Mouse (Mus musculus) spleen, adult 2 months (tissue): Measurements from ENCODE around the gene Hand2. TPM values are rescaled to one million over a fixed set of nuclear protein-coding genes. Genes with fewer than 3 reads are reported as not detected.

Source experiments
- DNase-seq, 2 experiments: peaks; one replicate each; pipeline versions ENCODE4 v3.0.0 to v3.0.0-alpha.2; 2012 to 2021; ENCODE audit warnings: low spot score in 2 of 2, low read depth in 1 of 2
- H3K27ac ChIP-seq: fragments of 200-500 bp; 2 replicates; pipeline ENCODE4 v1.5.1; 2012; ENCODE audit warnings: low read length, inconsistent platforms; ENCODE audit not compliant: insufficient read depth
- H3K27me3 ChIP-seq: fragments of 200-500 bp; 2 replicates; pipeline ENCODE4 v1.6.1; 2012; ENCODE audit warnings: mild to moderate bottlenecking, moderate library complexity, low read length, inconsistent platforms; ENCODE audit not compliant: control insufficient read depth, insufficient read depth
- H3K36me3 ChIP-seq: fragments of 200-500 bp; 2 replicates; pipeline ENCODE4 v1.6.1; 2012; ENCODE audit warnings: mild to moderate bottlenecking, low read length, inconsistent platforms; ENCODE audit not compliant: control insufficient read depth, insufficient read depth
- H3K4me1 ChIP-seq: fragments of 200-500 bp; 2 replicates; pipeline ENCODE4 v1.6.1; 2011; ENCODE audit warnings: inconsistent platforms; ENCODE audit not compliant: control insufficient read depth, insufficient read depth, insufficient read length
- H3K4me3 ChIP-seq: fragments of 200-500 bp; 2 replicates; pipeline ENCODE4 v1.5.1; 2011; ENCODE audit warnings: mild to moderate bottlenecking, inconsistent platforms; ENCODE audit not compliant: insufficient read depth, insufficient read length; ENCODE audit errors: extremely low read depth
- CTCF ChIP-seq: fragments of 200-500 bp; IDR thresholded peaks from 2 replicates; pipeline ENCODE4 v1.5.1; 2011; ENCODE audit warnings: mild to moderate bottlenecking, inconsistent platforms; ENCODE audit not compliant: insufficient read depth, insufficient read length, insufficient replicate concordance; ENCODE audit errors: extremely low read depth
- POLR2A ChIP-seq: fragments of 200-500 bp; IDR thresholded peaks from 2 replicates; pipeline ENCODE4 v1.6.1; 2011; ENCODE audit warnings: low read depth, low read length, inconsistent platforms
- WGBS: fragments of 180-500 bp; shearing (Covaris S2); methylation state at CpG from one replicate; pipeline ENCODE4 v1.1.7; 2018; 5-methylcytosine and 5-hydroxymethylcytosine counted together
- polyA plus RNA-seq: library from polyadenylated mRNA; depleted of rRNA; stranded (reverse); fragments of >200 nt; gene quantifications from 2 replicates; pipeline ENCODE4 v1.2.3, GENCODE M21; 2012

Gene Hand2
- polyA plus RNA-seq, 1 experiment = 0.79 TPM

DNA sequence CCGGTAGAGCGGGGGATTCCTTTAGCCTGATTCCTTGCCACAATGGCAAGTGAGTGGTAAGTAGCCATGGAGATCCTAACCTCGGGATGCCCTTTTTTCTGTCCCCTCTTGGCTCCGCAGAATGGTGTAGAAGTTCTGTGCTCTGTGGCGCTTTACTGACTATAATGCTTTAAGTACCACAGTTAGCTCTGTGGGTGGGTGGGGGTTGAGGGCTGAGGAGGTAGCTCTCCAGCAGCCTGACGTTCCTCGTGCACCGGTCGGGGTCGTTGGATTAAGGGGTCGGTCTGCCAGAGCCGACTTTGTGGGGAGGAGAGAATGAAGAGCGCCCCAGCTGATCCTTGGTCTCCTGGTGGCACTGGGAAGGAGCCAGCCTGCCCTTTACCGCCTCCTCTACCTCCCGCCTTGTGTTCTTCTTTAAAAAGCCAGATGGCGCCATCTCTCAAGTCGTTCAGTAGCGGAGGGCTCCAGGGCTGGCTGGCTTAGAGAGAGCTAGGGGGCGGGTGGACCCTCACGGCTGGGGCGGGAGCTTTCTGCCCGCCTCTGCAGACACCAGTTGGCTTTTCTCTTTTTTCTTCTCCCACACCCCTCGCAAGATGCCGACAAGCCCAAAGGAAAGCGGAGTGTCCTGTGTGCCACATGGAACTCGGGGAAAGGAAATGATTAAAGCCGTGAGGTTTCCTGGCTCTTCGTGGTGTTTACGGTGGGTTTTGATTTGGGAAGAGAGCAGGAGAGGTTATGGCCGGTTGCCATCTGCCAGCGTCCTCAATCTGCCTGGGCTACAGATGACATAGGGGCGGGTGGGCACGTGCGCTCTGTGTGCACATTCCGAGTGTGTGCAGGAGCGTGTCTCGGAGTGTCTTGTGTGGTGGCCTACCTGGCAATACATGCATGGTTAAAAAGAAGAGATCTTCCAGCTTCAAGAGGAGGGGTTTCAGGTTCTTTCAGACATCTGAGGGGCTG, 32.8 kb downstream of the Hand2 start:
- no peaks in the 10 kb centered on the region; the same call in 1 of the 2 replicates for H3K27me3 ChIP-seq
- TF ChIP-seq CTCF (no peak), POLR2A (no peak)
- no peak overlapping the region for H3K27ac ChIP-seq
- peak overlapping the region; percentile 35 for H3K4me3 ChIP-seq
- H3K36me3 ChIP-seq = no peaks in the 10 kb centered on the region
- no peaks in the 10 kb centered on the region for H3K4me1 ChIP-seq
- WGBS = 10% methylated on average over 37 of the region's 37 CpGs
- no peak for DNase-seq

DNA sequence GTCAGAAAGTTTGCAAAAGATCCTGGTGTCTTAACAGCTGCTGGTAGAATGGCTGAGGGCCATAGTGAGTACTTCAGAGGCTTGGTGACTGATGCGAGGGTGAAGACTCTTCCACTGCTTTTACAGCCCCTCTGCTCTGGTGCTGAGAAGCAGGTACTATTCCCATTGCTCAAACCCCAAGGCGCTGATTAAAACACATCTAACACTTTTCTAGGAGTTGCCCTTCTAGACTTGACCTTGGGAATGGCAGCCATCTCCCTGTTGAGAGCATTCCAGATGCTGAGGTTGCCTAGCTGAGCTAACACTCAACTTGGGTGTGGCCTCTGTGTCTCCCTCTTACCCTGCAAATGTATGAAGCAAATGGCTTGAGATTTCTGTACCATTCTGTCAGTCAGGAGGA, 34.1 kb downstream of the Hand2 start:
- TF ChIP-seq CTCF (no peak), POLR2A (no peak)
- Histone ChIP-seq H3K4me3 (no peak overlapping the region), H3K4me1 (no peaks in the 10 kb centered on the region), H3K27ac (no peak overlapping the region), H3K36me3 (no peaks in the 10 kb centered on the region), H3K27me3 (no peaks in the 10 kb centered on the region; the same call in 1 of the 2 replicates)
- no peak for DNase-seq
- WGBS = 58% methylated on average over 2 of the region's 2 CpGs

DNA sequence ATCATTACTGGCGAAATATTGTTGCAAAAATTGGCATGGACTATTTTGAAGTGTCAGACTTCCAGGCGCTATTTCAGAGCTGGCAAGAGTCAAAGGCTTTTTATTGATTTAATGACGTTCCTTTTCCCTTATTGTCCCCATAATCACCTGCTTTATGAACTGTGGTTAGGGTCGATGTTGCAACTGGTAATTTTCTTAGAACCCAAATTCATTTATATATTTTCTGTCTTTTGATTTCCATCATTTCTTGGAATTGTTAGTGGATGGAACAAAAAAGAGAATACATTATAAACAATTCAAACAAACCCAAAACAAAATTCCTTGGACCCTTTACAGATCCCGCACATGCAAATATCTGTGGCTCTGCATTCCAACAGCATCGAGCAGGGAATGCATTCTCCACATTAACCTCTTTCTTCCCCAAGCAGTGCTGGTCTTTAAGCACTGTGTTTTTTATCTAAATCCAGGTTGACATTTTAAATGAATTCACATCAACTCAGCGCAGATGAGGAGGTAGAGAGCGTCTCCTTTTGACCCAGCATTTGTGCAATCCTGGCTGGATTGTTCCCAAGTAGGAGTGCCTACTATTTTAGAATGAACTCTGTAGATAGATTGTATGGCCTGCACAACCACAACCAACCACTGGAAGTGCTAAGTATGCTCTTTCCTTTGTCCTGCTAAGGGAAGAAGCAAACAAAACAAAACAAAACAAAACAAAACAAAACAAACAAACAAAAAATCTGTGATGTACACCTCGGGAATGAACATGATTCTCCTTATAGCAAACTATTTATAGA, 35.9 kb downstream of the Hand2 start:
- no peaks in the 10 kb centered on the region for H3K36me3 ChIP-seq
- H3K27ac ChIP-seq = no peak overlapping the region
- H3K4me1 ChIP-seq = no peaks in the 10 kb centered on the region
- no peak for DNase-seq
- WGBS = 75% methylated on average over 9 of the region's 9 CpGs
- TF ChIP-seq CTCF (no peak), POLR2A (no peak)
- H3K4me3 ChIP-seq = no peak overlapping the region
- no peaks in the 10 kb centered on the region; the same call in 1 of the 2 replicates for H3K27me3 ChIP-seq

DNA sequence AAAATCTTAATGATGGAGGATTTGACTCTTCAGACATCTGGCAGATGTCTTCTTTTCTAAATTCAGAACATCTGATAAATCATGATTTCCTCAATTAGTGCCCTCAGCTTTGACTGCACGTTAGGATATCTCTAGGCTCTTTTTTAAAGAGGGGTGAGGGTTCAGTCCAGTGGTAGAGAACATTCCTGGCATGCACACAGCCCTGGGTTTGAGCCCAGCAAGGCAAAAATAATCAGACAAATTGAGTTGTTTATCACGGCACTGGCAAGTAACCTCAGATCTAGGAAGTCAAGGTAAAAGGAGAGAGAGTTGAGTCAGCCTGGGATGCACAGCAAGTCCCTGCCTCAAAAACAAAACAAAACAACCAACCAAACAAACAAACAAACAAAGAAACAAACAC, 39.7 kb downstream of the Hand2 start:
- 50% methylated on average over 2 of the region's 2 CpGs for WGBS
- Histone ChIP-seq H3K27me3 (no peaks in the 10 kb centered on the region; the same call in 1 of the 2 replicates), H3K4me3 (no peak overlapping the region), H3K4me1 (no peaks in the 10 kb centered on the region), H3K36me3 (no peaks in the 10 kb centered on the region), H3K27ac (no peak overlapping the region)
- DNase-seq = no peak
- TF ChIP-seq CTCF = no peak
- no peak for TF ChIP-seq POLR2A

DNA sequence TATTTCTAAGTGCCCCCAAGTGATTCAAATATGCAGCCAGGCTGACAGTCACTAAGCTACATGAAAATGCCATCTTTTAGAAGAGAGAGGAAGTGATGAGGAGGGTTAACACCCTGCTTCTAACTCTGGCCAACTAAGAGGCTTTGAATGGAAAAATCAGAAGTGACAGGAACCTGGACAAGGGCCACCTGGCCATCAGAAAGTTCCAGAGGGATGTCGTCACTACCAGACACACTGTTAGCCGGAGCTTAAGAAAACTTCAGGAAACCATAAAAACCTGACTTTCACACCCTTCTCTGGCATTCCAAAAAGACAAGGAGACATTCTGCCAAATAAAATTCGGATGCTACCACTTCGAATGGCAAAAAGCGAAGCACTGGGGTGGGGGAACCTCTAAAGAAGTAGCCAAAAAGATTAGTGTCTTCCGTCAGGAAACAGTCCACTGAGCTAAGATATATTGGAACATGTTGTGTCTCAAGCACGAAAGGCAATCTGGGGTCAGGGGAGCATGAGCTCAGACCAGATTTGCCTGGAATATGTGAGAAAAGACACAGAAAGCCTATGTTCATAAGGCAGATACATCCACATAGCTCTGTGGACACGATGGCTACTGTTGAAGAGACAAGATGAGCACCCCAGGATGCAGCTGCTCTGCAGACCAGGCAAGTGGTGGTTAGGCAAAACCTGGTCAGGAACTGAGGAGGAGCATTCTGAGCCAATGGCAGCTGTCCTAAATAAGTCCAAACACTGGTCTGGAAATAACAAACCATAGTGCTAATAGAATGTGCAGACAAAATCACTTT, 40.4 kb downstream of the Hand2 start:
- Histone ChIP-seq H3K4me1 (no peaks in the 10 kb centered on the region), H3K27me3 (no peaks in the 10 kb centered on the region), H3K27ac (no peak overlapping the region), H3K4me3 (no peak overlapping the region), H3K36me3 (no peaks in the 10 kb centered on the region)
- TF ChIP-seq CTCF (no peak), POLR2A (no peak)
- 65% methylated on average over 8 of the region's 8 CpGs for WGBS
- DNase-seq = no peak

DNA sequence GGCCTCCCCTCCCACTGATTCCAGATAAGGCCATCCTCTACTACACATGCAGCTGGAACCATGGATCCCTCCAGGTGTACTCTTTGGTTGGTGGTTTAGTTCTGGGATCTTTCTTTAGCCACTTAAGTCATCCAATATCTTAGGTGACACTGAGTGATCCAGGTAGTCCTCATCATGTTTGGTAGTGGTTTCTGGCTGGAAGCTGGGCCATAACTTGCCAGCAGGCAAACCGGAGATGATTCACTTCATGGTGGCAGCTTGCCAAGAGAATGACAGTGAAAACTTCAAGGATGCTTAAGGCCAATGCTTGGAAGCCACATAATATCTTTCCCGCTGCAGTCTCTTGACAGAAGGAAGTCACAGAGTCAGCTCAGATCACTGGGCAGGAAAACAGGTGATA, 42.1 kb downstream of the Hand2 start:
- no peaks in the 10 kb centered on the region for H3K4me1 ChIP-seq
- no peaks in the 10 kb centered on the region for H3K27me3 ChIP-seq
- H3K4me3 ChIP-seq = no peak overlapping the region
- no peaks in the 10 kb centered on the region for H3K36me3 ChIP-seq
- 65% methylated on average over 2 of the region's 2 CpGs for WGBS
- no peak for DNase-seq
- H3K27ac ChIP-seq = no peak overlapping the region
- TF ChIP-seq POLR2A (no peak), CTCF (no peak)
